Mouse (Mus musculus) thymus, postnatal 4 days (tissue): ENCODE measurements around the gene Otx1.

ENCODE experiments used
- DNase-seq: peaks from one replicate; pipeline ENCODE4 v3.0.0; 2021

Otx1 gene

DNA sequence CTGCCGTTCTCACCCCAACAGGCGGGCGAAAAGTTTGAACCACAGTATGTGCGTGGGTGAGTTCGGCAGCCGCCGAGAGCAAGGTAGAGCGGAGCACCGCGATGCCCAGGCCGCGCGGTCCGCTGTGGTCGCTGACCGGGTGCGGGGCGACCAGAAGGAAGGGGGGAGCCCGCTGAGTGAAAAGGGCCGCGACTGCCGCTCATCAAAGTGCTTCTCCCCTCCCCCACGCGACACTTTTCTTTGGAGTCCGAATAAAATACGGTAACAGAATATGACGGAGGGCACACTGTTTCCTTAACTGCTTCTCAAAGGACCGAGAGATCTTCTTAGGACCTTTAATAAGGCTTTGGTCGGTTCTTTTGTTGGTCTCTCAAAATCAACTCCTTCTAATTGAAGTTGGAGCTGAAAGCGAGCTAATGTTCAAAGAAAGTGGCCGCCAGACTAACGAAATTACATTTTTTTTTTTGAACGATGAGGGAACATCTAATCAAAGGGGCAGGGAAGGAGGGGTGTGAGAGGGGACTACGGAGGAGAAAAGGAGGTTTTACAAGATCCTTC lies at the start of gene Otx1:
TSS of gene Otx1 (minus strand) at position 115 of the 558 bp plus-strand sequence.
- peak; percentile 16 for DNase-seq

DNA sequence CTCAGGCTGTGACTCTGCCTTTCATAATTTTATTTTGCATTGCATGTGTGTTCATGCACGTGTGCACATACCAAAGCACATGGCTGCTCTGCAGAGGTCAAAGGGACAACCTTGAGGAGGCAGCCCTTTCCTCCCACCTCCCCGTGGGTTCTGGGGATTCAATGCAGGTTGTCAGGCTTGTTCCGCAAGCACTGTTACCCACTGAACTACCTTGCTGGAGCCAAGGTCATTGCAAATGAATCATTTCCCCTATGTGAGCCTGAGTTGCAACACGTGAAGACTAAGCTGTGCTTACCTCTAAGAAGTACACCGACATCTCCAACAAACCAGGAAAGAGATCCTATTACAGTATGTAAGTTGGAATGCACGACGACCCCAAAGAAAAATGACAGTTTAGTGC lies 48.2 kb upstream of the Otx1 start:
- DNase-seq = no peak

DNA sequence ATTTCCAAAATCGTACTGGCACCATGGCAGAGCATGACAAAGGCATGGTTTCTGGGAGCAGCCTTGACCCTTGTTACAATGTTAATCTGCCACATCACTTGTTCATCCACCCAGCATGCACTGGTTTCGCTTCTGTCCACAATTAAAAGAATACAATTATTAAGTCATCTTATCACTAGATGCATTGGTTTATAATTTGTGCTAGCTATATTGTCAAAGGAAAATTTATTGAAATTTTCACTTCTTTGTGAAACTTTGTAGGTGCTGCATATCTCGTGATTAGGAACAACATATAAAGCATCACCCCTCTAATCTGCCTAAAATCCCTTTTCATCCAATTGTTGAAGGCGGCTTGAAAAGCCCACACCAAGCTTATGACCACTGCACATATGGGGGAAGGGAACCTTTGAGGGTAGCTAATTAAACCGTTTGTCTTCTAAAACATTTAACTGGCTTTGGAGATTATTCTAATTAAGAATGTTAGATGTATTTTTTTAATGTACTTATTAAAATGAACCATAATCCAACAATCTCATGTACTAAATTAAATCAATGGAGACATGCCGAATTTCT lies 37.2 kb upstream of the Otx1 start:
- DNase-seq = no peak

DNA sequence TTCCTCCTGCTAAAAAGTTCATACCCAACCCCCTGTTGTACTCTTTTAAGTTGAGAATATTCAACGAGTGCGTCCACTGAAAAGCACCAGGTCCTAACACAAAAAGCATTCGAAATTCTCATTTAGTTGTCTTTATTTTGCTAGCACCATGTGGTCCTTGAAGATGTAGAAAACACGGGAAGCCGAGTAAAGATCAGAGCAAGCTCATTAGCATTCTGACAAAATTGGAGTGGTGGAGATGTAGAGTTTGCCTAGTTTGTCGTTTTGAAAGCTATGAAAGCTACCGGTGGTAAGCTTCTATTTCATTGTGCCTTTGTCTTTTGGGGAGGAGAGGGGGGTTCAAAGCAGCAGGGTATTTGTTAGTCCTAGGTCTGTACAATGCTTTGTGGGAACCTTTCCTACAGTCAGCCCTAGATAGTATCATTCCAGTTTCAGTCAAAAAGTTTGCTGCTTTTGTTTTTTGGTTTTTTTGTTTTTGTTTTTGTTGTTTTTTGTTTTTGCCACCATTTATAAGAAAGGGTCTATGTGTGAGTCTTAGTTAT lies 31.9 kb upstream of the Otx1 start:
- DNase-seq = no peak

DNA sequence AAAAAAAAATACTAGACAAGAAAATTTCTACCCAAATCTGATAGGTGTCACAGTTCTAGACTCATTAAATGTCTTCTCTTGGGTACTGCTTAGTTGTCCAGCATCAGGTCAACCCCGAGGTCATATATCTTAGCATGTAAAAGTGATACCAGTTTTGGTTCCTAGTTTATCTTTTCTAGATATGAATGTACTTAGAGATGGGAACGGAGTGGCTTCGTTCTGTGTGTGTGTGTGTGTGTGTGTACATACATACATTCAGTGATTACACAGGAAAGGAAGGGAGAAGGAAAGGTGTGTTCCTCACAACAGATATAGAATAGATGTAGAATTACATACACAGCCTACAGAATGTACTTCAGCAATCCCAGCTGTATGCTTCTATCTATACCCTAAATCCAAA lies 30.9 kb upstream of the Otx1 start:
- DNase-seq = no peak

DNA sequence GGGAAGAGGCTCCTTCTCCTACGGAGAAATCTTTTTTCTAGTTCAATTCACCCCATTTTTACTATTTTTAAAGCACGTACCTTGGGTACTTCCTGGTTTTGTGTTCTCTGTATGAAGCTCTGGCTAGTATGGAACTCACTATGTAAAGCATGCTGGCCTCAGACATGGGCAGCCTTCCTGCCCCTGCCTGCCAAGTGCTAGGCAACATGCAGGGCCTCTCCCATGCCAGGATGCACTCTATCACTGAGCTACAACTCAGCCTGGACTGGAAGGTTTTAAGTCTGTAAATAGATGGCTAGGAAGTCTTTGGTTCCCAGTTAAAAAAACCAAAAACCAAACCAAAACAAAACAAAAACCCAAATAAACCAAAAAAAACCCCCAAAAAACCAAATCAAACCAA lies 17.9 kb upstream of the Otx1 start:
- no peak for DNase-seq

DNA sequence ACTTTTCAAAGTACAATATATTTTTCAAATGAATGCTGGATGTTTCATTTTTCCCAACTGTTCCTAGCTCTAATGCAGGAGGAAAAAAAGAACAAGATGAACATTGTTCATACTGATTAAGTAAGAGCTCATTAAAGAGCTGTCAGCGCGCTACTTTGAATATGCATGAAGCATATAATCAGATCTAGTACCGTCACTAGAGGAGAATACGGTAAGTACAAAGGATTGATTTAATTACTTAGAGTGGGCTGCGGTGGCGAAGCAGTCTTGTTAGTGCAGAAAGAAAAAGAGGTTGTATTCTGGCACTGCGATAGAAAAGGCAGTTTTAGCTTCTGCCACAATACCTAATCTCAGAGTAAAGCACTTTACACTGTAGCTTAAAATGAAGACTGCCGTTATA lies 14.7 kb upstream of the Otx1 start:
- DNase-seq = no peak

DNA sequence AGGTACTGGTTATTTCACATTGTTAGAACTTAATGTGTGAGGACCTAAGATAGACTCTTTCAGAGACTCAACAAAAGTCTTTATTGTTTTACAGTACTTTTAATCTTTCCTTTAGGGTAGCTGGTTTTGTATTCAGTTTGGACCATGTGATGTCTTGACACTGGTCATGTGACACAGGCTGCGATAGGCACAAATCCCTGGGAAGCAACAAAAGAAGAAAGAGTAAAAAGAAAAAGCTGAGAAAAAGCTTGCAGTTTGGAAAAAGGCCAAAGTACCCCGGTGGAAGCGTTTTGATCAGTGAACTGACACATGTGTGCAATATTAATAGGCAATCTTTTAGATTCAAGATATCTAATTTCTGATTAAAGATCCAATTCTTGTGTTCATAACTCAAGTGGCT lies 13.6 kb upstream of the Otx1 start:
- no peak for DNase-seq

DNA sequence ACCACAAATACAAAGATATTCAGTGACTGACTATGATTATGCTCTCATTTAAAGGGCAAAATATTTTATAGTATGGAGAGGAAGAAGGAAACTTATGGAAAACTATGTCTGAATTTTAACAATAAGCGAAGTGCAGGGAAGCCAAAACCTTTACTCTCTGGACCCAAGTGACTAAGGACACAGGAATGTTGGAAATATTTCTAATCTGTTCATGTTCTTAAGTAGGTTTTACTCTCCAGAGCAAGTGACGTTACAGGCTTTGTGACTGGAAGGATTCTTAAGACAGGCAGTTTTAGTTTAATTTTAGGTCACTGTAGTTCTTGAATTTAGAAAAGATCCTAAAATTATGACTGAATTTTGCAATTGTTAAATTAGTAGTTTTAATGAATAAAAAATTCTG lies 6.1 kb upstream of the Otx1 start:
- DNase-seq = no peak

DNA sequence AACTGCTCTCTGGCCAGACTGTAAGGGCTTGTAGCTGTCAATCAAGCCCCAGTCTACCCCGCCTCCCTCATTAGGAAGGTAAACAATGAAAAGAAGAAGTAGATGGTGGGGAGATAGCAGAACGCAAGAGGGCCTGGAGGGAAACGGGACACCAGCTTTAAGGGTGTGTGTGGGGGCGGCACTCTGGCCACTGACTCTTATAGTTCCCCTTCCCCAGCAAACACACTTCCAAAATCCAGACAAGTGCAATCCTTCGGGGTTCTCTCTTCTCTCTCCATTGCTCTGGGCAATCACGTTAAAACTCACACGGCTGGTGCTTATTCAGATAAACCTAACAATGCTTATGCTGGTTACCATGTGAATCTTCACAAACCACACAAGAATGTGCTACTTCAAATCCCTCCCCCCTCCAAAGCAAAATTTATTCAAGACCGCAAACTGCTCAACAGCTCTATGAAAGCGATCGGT lies 5.5 kb upstream of the Otx1 start:
- no peak for DNase-seq

DNA sequence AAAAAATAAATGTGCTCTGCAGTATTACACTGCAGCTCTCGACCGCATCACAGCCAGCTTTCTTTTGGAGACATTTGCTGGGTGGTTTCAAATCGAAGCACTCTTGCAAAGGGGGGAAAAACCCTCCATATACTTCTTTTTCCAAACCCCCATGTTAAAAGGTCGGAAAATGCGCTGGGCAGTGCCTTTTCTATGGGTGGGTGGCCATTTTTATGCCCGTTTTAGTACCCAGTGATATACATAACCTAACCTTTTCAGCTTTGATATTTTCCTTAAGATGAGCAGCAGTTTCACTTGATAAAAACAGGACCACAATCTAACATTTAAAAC lies 5.0 kb upstream of the Otx1 start:
- no peak for DNase-seq

DNA sequence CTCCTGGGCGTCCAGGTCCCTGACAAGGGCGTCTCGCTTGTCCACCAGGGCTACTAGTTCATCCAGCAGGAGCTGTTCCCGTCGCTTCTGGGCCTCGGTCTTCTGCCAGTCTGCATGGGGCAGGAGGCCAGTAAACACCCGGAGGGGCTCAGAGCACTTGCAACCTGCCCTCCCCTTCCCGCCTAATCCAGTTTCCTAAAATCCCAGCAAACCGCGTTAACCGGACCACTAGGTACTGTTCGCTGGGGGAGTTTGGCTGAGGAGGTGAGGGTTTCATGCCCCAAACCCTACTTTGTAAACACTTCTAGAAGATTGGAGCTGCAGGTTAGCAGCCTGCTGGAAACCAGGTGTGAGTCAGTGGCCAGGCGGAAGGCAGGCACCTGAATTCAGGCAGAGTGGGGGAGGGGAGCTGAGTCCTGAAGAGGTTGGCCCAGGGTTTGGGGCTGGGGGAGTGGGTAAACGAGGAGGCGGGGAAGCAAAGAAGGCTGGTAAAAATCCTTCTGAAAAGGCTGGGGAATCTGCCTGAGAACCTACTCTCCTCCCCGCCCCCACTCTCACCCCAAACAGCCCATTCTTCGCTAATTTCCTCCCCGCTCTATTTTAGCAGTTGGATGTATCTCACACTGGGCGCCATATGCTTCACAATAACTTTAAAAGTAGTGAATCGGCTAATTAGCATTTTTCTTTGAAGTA lies 4.5 kb upstream of the Otx1 start:
- peak; percentile 13 for DNase-seq

DNA sequence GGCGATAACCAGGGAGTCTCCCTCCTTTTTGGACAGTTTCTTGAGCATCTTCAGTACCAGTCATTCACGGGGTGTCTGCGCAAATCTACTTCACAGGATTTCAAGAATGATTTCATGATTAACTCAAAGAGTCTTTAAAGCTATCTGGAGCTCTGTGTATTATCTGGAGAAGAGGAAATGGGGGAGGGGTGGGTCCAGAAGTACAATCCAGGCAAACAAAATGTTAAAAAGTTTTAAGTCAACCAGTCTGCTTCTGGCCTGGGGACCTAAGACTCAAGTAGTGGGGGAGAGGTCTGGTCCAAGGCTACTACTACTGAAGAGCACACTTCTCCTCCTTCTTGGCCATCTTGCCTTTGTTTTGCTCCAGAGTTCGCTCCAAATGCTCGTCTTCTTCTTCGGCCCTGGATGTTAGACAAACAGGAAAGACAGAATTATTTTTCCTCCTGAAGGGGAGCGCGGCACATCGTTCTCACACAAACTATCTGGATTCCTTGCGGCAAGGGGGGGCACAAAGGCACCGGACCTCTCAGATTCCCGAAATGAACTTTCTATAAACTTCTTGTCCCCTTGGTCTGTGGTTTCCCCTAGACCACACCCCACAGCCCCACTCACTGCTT lies 3.9 kb upstream of the Otx1 start:
- DNase-seq = no peak

DNA sequence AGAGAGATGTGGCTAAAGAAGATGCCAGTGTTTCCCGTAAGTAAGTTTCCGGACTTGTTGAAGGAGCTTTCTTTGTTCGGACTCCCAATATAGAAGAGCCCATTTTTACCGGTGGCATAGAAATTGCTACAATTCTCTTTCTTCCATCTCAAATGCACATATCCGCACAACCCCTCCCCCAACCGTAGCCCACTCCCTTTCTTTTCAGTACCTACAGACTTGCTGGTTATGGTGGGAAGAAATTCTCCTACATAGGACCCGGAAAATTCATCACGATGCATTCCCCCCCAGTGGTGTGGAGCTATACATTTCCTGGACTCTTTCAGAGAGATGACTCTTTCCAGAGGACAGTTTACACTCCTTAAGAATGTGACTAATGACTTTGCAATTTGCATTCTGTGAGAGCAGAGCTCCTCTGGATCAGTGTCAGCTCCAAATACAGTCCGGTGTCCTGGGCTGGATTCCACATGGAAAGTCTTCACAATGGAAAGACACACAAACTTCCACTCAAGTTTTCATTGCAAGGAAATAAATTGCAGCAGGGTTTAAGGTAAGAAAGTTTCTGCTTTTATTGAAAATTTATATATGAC lies 2.7 kb upstream of the Otx1 start:
- DNase-seq = no peak

DNA sequence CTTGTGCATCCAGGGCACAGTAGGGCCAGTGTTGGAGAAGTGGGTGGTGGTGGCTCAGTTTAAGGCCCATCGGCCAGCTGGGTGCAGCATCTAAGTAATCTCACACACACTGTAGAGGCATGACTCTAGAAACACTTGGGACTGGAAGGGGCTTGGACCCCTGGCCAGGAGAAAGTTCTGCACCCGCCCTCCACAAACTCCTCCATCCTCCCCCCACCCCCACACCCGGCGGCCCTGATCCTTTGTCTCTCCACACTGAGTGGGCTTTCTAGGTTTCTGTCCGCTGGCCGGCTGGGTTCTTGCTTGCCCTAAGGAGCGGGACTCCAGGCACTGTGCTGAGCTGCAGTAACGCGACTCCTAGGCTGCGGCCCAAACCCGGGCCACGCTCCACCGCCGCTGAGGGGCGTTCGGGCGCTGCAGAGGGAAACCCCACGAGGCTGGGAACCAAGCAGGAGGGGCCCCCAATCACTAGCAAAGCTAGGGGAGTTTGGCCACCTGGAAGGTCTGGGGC lies 1.7 kb upstream of the Otx1 start:
- DNase-seq = peak; percentile 13

DNA sequence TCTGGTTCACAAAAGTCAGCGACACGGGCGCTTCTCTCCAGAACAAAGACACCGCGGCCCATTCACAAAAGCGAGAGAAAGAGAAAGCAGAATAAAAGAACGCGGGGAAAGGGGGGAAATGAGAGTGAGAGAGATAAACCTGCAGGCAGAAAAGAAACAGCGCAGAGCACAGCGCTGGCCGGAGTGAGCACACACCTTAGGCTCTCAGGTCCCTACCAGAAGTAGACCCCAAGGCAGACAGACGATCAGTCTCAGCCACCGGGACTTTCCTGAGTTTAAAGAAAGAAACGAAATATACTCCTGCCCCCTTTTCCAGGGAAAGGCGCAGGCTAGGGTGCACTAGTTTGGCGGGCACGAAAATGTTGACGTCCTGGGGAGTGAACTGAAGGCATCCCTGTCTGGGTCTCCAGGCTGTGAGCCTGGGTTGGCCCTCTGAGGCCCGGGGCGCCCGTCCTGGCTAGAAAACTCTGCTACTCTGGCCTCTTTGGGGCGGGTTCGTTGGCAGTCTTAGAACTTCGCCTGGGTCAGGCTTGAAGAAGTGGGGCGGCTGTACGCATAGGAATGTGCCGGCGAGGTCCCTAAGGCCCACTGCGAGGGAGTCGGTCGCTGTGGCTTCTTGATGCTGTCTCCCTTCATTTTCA lies 764 bp upstream of the Otx1 start:
- peak; percentile 16 for DNase-seq

DNA sequence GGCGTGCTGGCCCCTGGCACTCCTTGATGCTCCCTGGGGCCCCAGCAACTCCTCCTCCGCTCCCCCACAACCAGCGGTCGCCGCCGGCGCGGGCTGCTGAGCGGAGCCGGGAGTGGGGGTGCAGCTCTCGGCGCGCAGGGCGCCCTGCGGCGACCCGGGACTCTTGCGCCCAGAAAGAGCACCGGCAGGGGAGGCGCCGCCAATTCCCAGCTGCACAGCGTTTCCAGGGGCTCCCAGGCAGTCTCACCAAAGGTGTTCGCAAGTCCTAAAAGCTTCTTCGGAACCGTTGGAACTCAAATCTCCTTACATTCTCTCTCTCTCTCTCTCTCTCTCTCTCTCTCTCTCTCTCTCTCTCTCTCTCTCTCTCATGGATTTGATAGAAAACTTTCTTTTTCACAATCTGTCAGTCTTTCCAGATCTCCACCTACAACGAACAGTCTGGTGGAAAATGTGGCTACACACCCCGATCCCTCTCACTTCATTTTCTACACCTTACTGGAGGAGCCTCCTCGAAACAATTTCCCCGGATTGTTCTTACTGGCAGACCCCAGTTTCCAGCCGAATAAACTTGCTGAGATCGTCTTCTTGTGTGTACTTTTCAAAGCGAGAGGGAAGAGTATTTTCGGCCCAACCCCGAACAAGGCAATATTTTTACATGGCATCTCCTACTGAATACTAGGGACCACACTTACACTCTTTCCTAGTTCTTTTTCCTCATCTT lies 475 bp downstream of the Otx1 start:
- peak; percentile 32 for DNase-seq

DNA sequence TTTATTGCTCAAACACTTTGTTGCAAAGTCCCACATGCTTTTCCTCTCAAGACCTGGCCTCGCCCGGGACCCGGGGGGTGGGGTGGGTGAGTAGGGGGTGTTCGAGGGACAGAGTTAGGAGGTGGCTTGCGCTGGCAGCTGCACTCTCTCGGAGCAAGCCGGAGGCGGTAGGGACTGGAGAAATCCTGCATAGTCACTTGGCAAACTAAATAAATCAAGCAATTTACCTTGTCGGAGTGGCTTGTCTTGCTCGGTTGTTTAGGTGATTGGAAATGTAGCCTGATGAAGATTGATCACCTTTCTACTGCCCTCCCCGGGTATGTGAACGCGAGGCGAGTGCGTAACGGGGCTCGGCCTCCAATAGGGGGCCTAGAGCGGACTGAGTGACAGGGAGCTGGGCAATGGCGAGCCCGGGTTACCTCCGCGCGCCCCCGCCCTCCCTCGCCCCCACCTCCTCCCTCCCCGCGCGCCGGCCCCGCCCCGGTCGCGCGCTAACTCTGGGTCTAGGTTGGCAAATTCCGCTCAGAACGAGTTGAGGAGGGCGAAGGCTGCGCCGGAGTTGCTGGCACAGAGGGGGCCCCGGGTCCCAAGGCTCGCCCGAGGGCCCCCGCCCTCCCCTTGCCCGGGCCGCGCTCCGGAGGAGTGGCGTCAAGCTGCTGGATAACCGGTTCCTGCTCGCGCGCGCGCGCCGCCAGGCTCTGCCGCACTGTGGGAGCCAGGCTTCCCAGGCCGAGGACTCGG lies 1.2 kb downstream of the Otx1 start:
- DNase-seq = peak; percentile 21

DNA sequence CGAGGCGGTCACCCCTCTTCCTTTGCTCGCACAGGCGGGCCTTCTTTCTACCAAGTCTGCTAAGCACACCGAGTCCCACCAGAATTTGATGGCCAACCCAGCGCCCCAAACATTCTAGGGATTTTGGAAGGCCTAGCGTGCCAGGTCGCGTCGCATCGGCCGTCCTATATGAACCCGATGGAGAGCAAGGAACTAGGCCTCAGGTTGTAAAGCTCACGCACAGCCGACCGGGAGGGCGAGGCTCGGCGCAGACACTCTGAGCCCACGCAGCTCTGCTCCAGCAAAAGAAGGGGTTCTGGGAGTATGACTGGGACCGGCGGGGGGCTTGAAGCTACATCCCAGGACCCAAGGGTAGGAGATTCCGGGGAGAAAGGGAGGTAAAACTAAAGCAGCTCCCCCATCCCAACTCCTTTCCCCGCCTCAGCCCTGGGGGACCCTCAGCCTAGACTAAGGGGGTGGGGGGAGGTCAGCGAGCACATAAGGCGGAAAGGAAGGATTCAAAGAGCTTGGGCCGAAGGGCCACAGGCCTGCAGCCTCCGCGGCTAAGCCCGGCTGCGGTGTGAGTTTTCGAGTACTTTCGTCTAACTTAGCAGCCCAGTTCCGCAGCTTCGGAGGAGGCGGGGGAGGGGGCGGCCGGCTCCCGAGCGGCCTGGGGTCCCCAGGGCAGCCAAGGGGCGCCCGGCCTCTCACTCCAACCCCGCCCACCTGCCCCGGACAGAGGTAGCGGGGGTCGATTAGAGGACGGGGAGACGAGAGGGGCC lies 2.2 kb downstream of the Otx1 start:
- DNase-seq = peak; percentile 32
